Mouse (Mus musculus) liver, embryonic 11.5 days (tissue): ENCODE measurements around the gene Dlg1. TPM values are rescaled to one million over a fixed set of nuclear protein-coding genes. Genes with fewer than 3 reads are reported as not detected.

Experiments
- ATAC-seq: fragments of 200-750 bp; cut with Nextera tagmentation; replicated peaks from 2 replicates; pipeline ENCODE4 v1.8.0; 2017; ENCODE audit warnings: moderate number of reproducible peaks, mild to moderate bottlenecking, moderate TSS enrichment, moderate library complexity; ENCODE audit not compliant: low FRiP score
- DNase-seq: peaks from one replicate; pipeline ENCODE4 v3.0.0-alpha.2; 2017; ENCODE audit warnings: low spot score
- H3K27ac ChIP-seq: fragments of 300-500 bp; sonication (generic); 2 replicates; pipeline ENCODE4 v1.5.1; 2014; ENCODE audit warnings: mild to moderate bottlenecking, low read depth, low read length, control low read depth
- H3K27me3 ChIP-seq: fragments of 300-500 bp; sonication (generic); replicated peaks from 2 replicates; pipeline ENCODE4 v1.6.1; 2014; ENCODE audit warnings: low read length, mixed read lengths; ENCODE audit not compliant: control insufficient read depth, insufficient read depth
- H3K36me3 ChIP-seq: fragments of 300-500 bp; sonication (generic); 2 replicates; pipeline ENCODE4 v1.6.1; 2014; ENCODE audit warnings: mild to moderate bottlenecking, low read length, moderate library complexity, mixed read lengths; ENCODE audit not compliant: control insufficient read depth, insufficient read depth
- H3K4me1 ChIP-seq: fragments of 300-500 bp; sonication (generic); replicated peaks from 2 replicates; pipeline ENCODE4 v1.6.1; 2014; ENCODE audit warnings: low read length, mixed read lengths; ENCODE audit not compliant: control insufficient read depth, insufficient read depth
- H3K4me2 ChIP-seq: fragments of 300-500 bp; sonication (generic); 2 replicates; pipeline ENCODE4 v1.6.1; 2014; ENCODE audit warnings: mild to moderate bottlenecking, control low read depth, moderate library complexity
- H3K4me3 ChIP-seq: fragments of 300-500 bp; sonication (generic); 2 replicates; pipeline ENCODE4 v1.5.1; 2014; ENCODE audit warnings: low read depth, low read length, control low read depth
- H3K9ac ChIP-seq: fragments of 300-500 bp; sonication (generic); 2 replicates; pipeline ENCODE4 v1.6.1; 2014; ENCODE audit warnings: low read depth, low read length, control low read depth
- H3K9me3 ChIP-seq: fragments of 300-500 bp; sonication (generic); 2 replicates; pipeline ENCODE4 v1.6.1; 2016; ENCODE audit warnings: low read length, inconsistent platforms, mixed read lengths; ENCODE audit not compliant: control insufficient read depth
- WGBS: fragments of 180-500 bp; shearing (Covaris S2); extraction: QIAGEN DNeasy Blood & Tissue Kit; methylation state at CpG from one replicate; pipeline ENCODE4 v1.1.7; 2014; 5-methylcytosine and 5-hydroxymethylcytosine counted together
- polyA plus RNA-seq: library from polyadenylated mRNA; unstranded; fragments of >200 nt; fragmentation: Nextera tagmentation; extraction: Ambion mirVana; gene quantifications from 2 replicates; pipeline ENCODE4 v1.2.1, GENCODE M21; 2014

Dlg1 gene
- polyA plus RNA-seq, 1 experiment from 2014 or later: 25.3 TPM

DNA sequence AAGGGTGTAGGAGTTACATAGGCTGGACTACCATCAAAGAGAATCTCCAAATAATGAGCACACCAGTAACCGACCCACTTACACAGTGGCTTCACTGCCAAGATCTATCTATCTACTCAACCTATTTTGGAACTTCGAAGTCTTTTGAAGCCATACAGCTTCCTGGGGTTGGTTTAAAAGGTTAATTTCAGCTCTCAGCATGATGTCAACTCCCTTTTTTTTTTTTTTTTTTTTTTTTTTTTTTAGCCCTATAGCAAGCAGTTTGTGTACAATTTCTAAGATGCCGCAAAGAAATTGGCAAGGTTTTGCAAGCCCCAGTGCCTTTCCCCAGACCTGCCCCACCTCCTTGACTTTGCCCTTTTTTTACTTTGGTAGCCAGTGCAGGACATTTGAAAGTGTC, 202.0 kb downstream of the Dlg1 start:
- ATAC-seq (no peak), DNase-seq (no peak)
- H3K9me3 ChIP-seq: no peaks in the 10 kb centered on the region
- H3K4me3 ChIP-seq: no peak overlapping the region
- H3K4me1 ChIP-seq: no peaks in the 10 kb centered on the region
- H3K27ac ChIP-seq: no peak overlapping the region
- H3K4me2 ChIP-seq: no peak overlapping the region
- 91% methylated on average over 3 of the region's 3 CpGs for WGBS
- no peaks in the 10 kb centered on the region for H3K27me3 ChIP-seq
- no peak overlapping the region for H3K9ac ChIP-seq
- peaks cover 17% of the 10 kb centered on the region for H3K36me3 ChIP-seq

DNA sequence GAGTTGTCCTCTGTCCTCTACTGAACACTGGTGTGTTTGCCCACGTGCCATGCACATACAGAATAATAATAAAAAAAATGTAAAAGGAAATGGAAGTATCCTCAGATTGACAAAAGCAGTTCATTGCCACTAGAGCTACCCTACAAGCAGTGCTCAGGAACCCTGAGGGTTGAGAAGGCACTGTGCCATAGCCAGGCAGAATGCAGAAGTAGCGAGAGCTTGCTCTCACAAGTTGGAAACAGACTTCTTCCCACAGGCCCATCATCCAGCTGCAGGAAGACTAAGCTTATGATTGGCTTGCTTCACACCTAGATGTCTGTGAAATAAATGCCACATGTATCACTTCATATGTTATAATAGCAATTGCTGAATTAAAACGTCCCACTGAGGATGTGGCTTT, 203.7 kb downstream of the Dlg1 start:
- H3K4me2 ChIP-seq: no peak overlapping the region
- H3K9ac ChIP-seq: no peak overlapping the region
- no peaks in the 10 kb centered on the region for H3K4me1 ChIP-seq
- no peak for ATAC-seq
- no peaks in the 10 kb centered on the region for H3K27me3 ChIP-seq
- peaks cover 5% of the 10 kb centered on the region; the same call in 1 of the 2 replicates for H3K36me3 ChIP-seq
- H3K9me3 ChIP-seq: no peaks in the 10 kb centered on the region
- no peak for DNase-seq
- 92% methylated on average over 3 of the region's 3 CpGs for WGBS
- H3K4me3 ChIP-seq: no peak overlapping the region
- H3K27ac ChIP-seq: no peak overlapping the region

DNA sequence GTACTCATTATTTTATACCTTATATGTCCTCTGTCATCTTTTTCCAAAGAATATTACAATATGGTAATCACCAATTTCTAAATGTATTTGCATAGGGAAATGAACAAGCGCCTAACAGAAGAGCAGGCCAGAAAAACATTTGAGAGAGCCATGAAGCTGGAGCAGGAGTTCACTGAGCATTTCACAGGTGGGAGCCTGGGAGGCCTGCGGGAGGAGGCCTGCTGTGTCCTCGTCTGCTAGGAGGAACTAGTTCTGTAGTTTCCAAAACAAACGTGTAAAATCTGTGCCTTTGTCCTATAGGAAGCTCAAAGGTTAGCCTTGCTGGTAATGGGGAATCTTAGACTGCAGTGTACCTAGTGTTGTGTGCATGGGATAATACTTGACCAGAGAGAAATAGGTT, 204.5 kb downstream of the Dlg1 start:
- DNase-seq (no peak), ATAC-seq (no peak)
- no peak overlapping the region for H3K4me2 ChIP-seq
- no peaks in the 10 kb centered on the region for H3K9me3 ChIP-seq
- no peaks in the 10 kb centered on the region for H3K4me1 ChIP-seq
- H3K36me3 ChIP-seq: peaks cover 5% of the 10 kb centered on the region; the same call in 1 of the 2 replicates
- no peak overlapping the region for H3K9ac ChIP-seq
- H3K27ac ChIP-seq: no peak overlapping the region
- no peaks in the 10 kb centered on the region for H3K27me3 ChIP-seq
- no peak overlapping the region for H3K4me3 ChIP-seq
- WGBS: 80% methylated on average over 4 of the region's 4 CpGs

DNA sequence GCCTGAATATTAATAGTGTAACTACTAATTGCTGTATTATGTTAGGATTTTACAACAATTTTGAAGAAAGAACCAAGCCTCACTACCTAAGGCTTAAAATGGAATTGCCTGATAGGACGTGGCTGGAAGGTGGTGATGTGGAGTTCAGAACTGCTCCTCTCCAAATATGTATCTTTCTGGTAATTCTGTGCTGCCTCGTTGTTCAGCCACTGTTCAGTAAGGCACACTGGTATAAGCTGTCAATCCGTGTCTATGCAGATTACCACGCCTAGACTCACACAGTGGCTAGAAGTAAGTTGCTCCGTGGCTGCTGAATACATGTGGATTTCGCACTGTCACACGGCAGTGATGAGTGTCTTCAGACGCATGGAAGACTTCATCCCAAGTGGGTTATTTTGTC, 210.5 kb downstream of the Dlg1 start:
- no peak overlapping the region for H3K4me3 ChIP-seq
- no peak for DNase-seq
- H3K4me1 ChIP-seq: 0 out of 2 replicates have a peak, but pooled peaks cover 1% of the 10 kb centered on the region
- no peak overlapping the region for H3K27ac ChIP-seq
- H3K36me3 ChIP-seq: no peaks in the 10 kb centered on the region
- no peaks in the 10 kb centered on the region for H3K9me3 ChIP-seq
- ATAC-seq: no peak
- H3K4me2 ChIP-seq: no peak overlapping the region
- H3K27me3 ChIP-seq: no peaks in the 10 kb centered on the region
- no peak overlapping the region for H3K9ac ChIP-seq
- WGBS: 85% methylated on average over 8 of the region's 8 CpGs

DNA sequence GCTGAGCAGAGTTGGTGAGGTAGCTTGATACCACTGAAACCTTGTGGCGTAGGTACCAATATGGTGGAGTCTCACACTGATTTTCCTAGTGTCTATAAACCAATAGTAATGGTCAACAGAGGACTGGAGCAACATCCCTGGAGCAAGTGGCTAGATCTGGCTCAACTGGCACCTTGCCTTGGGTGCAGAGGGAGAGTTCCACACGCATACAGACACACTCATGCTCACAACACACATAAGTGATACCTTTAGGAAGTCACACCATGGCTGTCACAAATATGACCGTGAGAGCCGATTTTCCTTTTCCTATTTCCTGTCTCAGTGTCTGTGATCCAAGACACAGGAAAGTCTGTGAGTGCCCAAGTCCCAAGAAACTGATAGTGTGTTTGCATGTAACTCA, 212.1 kb downstream of the Dlg1 start:
- Histone ChIP-seq H3K27ac (no peak overlapping the region), H3K9me3 (no peaks in the 10 kb centered on the region), H3K36me3 (no peaks in the 10 kb centered on the region), H3K4me3 (no peak overlapping the region), H3K4me1 (0 out of 2 replicates have a peak, but pooled peaks cover 3% of the 10 kb centered on the region), H3K27me3 (no peaks in the 10 kb centered on the region), H3K4me2 (no peak overlapping the region), H3K9ac (no peak overlapping the region)
- ATAC-seq: no peak
- DNase-seq: no peak
- 88% methylated on average over 4 of the region's 4 CpGs for WGBS

DNA sequence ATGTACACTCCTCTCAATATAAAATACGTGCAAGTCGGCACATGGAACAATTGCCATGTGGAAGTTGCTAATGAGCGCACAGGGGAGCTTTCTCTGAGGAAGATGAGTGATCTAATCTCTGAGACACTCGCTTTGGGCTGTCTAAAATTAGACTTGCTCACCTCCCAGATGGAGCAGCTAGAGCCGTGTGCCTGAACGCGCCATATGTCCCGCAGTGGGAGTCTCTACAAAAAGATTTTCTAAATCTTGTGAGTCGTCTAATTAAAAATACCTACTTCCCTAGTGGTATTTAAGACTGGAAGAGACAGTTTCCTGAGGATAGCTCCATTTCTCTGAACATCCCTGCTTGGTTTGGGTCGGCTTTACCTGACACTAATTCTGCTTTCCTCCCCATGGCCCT, 213.1 kb downstream of the Dlg1 start:
- Histone ChIP-seq H3K4me2 (no peak overlapping the region), H3K4me1 (0 out of 2 replicates have a peak, but pooled peaks cover 3% of the 10 kb centered on the region), H3K27ac (no peak overlapping the region), H3K9me3 (no peaks in the 10 kb centered on the region), H3K27me3 (no peaks in the 10 kb centered on the region), H3K4me3 (no peak overlapping the region), H3K36me3 (no peaks in the 10 kb centered on the region), H3K9ac (no peak overlapping the region)
- 77% methylated on average over 10 of the region's 10 CpGs for WGBS
- DNase-seq (no peak), ATAC-seq (no peak)

DNA sequence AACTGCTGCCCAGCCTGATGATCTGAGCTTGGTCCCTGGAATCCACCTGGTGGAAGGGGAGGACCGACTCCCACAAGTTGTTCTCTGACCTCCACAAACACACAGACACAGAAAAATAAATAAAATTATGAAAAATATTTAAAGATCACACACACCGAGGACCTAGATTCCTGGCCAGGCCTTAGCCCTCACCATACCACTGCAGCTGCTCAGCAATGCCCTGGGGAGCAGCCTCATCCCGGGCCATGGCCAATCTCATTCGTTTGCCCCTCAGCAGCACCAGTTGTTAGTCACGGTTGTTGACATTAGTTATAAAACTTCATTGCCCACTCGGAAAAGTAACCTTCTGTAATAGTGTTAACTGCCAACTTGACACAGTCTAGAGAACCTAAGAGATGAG, 214.8 kb downstream of the Dlg1 start:
- Histone ChIP-seq H3K9me3 (no peaks in the 10 kb centered on the region), H3K27ac (no peak overlapping the region), H3K4me1 (0 out of 2 replicates have a peak, but pooled peaks cover 3% of the 10 kb centered on the region), H3K36me3 (no peaks in the 10 kb centered on the region), H3K4me2 (no peak overlapping the region), H3K27me3 (no peaks in the 10 kb centered on the region), H3K9ac (no peak overlapping the region), H3K4me3 (no peak overlapping the region)
- 76% methylated on average over 6 of the region's 6 CpGs for WGBS
- ATAC-seq (no peak), DNase-seq (no peak)

DNA sequence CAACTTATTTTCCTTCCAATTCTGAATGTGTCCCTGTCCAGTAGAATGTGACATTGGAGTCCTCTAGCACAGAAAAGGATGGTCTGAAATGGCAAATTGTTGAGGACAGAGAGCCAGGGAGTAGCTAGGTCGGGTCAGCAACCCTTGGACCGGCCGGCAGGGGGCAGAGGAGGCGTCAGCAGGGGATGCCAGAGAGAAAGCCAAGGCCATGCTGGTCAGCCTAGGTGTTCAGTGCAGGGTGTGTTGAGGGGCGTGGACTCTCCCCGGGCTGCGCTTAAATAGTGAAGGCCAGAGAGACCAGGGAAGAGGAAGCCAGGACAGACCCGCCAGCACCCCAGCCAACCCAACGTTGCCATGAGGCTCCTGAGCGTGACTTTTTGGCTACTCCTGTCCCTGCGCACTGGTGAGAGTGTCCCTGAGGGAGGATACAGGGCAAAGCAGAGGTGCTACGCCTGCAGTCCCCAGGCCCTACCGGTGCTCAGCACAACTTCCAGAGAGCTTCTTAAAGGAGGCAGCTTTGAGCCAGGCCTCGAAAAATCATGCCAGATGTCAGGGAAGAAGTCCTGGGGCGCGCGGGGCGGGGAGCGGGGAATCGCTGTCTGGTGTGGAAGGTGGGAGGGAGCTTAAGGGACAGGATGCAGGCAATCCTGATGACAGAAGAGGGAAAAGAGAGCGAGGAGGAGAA, 215.5 kb downstream of the Dlg1 start, which contains the start of gene Meltf:
Meltf (plus strand) TSS at position 238 of the 685 bp plus-strand sequence.
- Histone ChIP-seq H3K36me3 (no peaks in the 10 kb centered on the region), H3K4me3 (no peak within 1 kb of the TSS), H3K9me3 (no peaks in the 10 kb centered on the region), H3K27me3 (no peaks in the 10 kb centered on the region), H3K27ac (no peak within 1 kb of the TSS), H3K4me1 (peaks cover 8% of the 10 kb centered on the region; the same call in 1 of the 2 replicates), H3K4me2 (peak within 1 kb of the TSS; percentile 16; the same call in 1 of the 2 replicates), H3K9ac (no peak within 1 kb of the TSS)
- peak; percentile 74 for DNase-seq
- ATAC-seq: peak; percentile 79
- 29% methylated on average over 21 of the region's 21 CpGs for WGBS
